Mouse (Mus musculus) small intestine, adult 2 months (tissue): Measurements from ENCODE around the gene Pltp.

ENCODE experiments used
- CTCF ChIP-seq: fragments of 200-500 bp; IDR thresholded peaks from 2 replicates; pipeline ENCODE4 v1.5.1; 2012; ENCODE audit warnings: low read depth, mild to moderate bottlenecking, control low read depth, inconsistent platforms, low read length, moderate library complexity, mixed read lengths; ENCODE audit not compliant: insufficient replicate concordance, insufficient read length; ENCODE audit errors: extremely low read depth
- POLR2A ChIP-seq: fragments of 200-500 bp; IDR thresholded peaks from 2 replicates; pipeline ENCODE4 v1.6.1; 2012; ENCODE audit warnings: low read depth, mild to moderate bottlenecking, control low read depth, inconsistent platforms, low read length, moderate library complexity

DNA sequence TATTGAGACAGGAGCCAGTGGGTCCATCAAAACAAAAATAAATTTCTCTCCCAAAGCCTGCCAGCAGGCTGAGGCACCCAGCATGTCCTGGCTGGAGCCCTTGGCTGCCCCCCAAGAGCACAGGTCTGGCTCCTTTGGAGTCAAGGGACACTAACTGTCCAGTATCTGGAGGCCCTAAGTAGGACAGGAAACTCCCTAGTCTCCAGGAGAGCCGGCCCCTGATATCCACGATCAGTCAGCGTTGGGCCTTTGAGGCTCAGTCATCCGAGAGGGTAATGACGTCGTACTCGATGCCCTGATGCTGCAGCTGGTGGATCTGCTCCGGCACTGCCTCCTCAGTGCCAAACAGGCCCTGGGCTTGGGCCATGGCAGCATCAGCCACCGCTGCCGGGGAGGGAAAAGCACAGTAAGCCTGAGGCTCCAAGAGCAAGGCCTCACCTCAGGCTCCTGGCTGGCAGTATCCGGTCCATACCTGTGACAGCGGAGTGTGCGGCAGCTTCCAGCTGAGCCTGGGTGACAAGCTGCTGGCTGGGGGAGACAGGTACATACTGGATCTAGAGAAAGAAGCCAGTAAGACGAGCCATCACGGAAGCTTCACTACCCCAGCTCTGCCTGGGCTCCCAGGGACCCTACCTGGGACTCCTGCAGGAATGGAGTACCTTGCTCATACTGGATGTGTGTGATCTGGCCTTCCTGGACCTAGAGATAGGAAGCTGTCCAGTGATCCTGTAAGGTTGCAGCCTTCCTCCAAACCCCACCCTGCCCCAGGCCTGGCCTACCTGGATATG, 34.6 kb upstream of the Pltp start:
- TF ChIP-seq POLR2A (no peak), CTCF (no peak)
